Mouse (Mus musculus): ENCODE results near the gene Sema3g. TPM values are rescaled to one million over a fixed set of nuclear protein-coding genes. Genes with fewer than 3 reads are reported as not detected.

The Sema3g gene
- total and polyA plus RNA-seq, 3 experiments: 0.04 to 0.25 TPM; not detected in 1

DNA sequence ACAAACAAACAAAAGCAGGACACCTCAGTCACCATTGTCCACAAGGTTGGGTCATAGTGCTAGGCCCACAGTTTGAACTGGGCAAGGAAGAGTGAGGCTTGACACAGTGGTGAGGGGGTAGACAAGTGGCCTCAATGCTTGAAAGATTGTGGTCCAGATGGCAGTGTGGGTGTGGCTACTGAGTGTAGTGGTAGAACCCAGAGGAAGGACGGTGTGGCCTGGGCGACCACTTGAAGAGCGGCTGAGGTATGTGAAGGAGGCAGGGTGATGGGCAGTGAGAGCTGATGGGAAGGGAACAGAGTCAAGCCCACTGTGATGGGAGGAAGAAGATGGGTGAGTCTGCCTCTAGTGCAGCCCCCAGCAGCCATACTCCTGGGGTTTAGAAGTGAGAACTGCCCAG is 3.0 kb upstream of the Sema3g start:
- no peaks in the 10 kb centered on the region for H3K9me3 ChIP-seq (replicated peaks; ENCODE audit: insufficient read depth, low read length)
- H3K4me1 ChIP-seq (ENCODE audit: control insufficient read depth in 1 of 2, insufficient read depth in 2 of 2, low read length in 2 of 2): peaks cover 0 to 2% of the 10 kb centered on the region in 2 experiments; a peak in 1 of 4 replicates
- no peak overlapping the region for H3K9ac ChIP-seq (ENCODE audit: control insufficient read depth, low read depth, low read length, poor library complexity, severe bottlenecking)
- DNase-seq (ENCODE audit: low read depth, low spot score): no peak
- H3K27me3 ChIP-seq (ENCODE audit: control insufficient read depth in 1 of 2, insufficient read depth in 2 of 2, low read length in 2 of 2): peaks cover 0 to 5% of the 10 kb centered on the region in 2 experiments; a peak in 2 of 4 replicates
- H3K27ac ChIP-seq (ENCODE audit: control insufficient read depth, low read depth, low read length): no peak overlapping the region
- H3K79me2 ChIP-seq (ENCODE audit: control insufficient read depth, insufficient read depth, low read length, poor library complexity): no peaks in the 10 kb centered on the region
- H3K36me3 ChIP-seq (ENCODE audit: control insufficient read depth in 1 of 2, insufficient read depth in 2 of 2, low read length in 2 of 2): no peaks in the 10 kb centered on the region
- no peak overlapping the region for H3K4me3 ChIP-seq (ENCODE audit: control insufficient read depth in 1 of 2, insufficient read depth in 1 of 2, low read depth in 2 of 2, low read length in 2 of 2)
- TF ChIP-seq ELF1 (IDR thresholded peaks at IDR 0.05; ENCODE audit: low read depth, low read length) (no peak), ETS1 (IDR thresholded peaks at IDR 0.05; ENCODE audit: low read depth, low read length) (no peak), POLR2AphosphoS2 (IDR thresholded peaks at IDR 0.05; ENCODE audit: low read length) (no peak), CHD1 (IDR thresholded peaks at IDR 0.05; ENCODE audit: low read depth, low read length) (no peak), MYB (IDR thresholded peaks at IDR 0.05; ENCODE audit: low read depth, low read length) (no peak)

DNA sequence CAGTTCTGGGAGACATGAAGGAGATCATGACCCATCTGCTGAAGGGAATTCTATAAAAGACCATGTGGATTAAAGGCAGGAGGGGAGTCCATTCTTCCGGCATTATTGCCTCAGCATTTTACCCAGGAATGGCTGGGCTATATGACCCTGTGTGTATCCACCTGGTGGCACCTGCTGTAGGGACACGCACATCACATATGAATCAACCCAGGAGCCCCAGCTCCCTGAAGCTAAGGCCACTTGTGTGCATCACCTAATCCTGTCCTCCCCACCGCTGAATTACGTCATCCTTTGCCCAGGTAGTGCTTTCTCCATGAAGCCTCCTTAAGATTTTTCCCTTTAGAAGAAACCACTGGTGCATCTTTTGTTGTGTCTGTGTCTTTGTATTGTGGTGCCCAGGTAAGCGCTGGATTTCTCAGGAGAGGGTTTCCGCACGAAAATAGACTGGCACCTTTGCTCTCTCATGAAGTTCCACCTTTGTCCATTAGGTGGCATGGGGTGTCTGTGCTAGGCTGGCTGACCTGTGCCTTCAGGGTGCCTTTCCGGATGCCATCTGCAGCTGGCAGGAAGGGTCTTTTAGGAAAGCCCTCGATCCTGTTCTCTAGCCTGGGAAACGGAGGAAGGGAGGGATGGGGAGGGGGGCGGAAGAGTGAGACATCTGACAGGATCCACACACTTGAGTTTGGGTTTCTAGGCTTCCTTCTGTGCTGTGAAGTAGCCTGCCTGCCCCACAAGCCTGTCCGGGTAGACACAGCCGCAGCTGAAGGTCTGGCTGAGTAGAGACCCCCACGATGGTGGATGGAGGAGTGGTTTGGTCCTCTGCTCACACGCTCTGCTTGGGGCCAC is 2.3 kb upstream of the Sema3g start:
- H3K79me2 ChIP-seq (ENCODE audit: control insufficient read depth, insufficient read depth, low read length, poor library complexity): no peaks in the 10 kb centered on the region
- 0 out of 2 replicates have a peak overlapping the region, but pooled peaks have one; percentile 26 for H3K9ac ChIP-seq (ENCODE audit: control insufficient read depth, low read depth, low read length, poor library complexity, severe bottlenecking)
- TF ChIP-seq ZNF384 (IDR thresholded peaks at IDR 0.05; ENCODE audit: low read depth, low read length): 0 out of 2 replicates have a peak, but pooled peaks have one; percentile 35
- peak; percentile 75 for TF ChIP-seq SMC3 (IDR thresholded peaks at IDR 0.05; ENCODE audit: low read depth, low read length)
- peak; percentile 84 for TF ChIP-seq RAD21 (IDR thresholded peaks at IDR 0.05; ENCODE audit: low read depth, low read length)
- no peak for TF ChIP-seq POLR2AphosphoS2 (IDR thresholded peaks at IDR 0.05; ENCODE audit: low read length)
- TF ChIP-seq ZC3H11A (IDR thresholded peaks at IDR 0.05; ENCODE audit: low read depth, low read length): peak; percentile 50
- no peak for TF ChIP-seq SIN3A (IDR thresholded peaks at IDR 0.05; ENCODE audit: low read length)
- peak; percentile 76 to 85 (median 80) for TF ChIP-seq CTCF (IDR thresholded peaks at IDR 0.05 in 2 of 3, conservative IDR thresholded peaks at IDR 0.05 in 1 of 3; ENCODE audit: control insufficient read depth in 1 of 3, insufficient read depth in 1 of 3, low read depth in 2 of 3, low read length in 3 of 3, poor library complexity in 1 of 3, severe bottlenecking in 1 of 3)
- H3K4me1 ChIP-seq (ENCODE audit: control insufficient read depth in 1 of 2, insufficient read depth in 2 of 2, low read length in 2 of 2): peaks cover 0 to 2% of the 10 kb centered on the region in 2 experiments; a peak in 1 of 4 replicates
- H3K36me3 ChIP-seq (ENCODE audit: control insufficient read depth in 1 of 2, insufficient read depth in 2 of 2, low read length in 2 of 2): no peaks in the 10 kb centered on the region
- peak; percentile 70 for DNase-seq (ENCODE audit: low read depth, low spot score)
- H3K27ac ChIP-seq (ENCODE audit: control insufficient read depth, low read depth, low read length): no peak overlapping the region
- H3K9me3 ChIP-seq (replicated peaks; ENCODE audit: insufficient read depth, low read length): no peaks in the 10 kb centered on the region
- H3K27me3 ChIP-seq (ENCODE audit: control insufficient read depth in 1 of 2, insufficient read depth in 2 of 2, low read length in 2 of 2): peaks cover 0 to 5% of the 10 kb centered on the region in 2 experiments; a peak in 2 of 4 replicates
- no peak overlapping the region for H3K4me3 ChIP-seq (ENCODE audit: control insufficient read depth in 1 of 2, insufficient read depth in 1 of 2, low read depth in 2 of 2, low read length in 2 of 2)

GRCm38 (mm10) chr14:31216846-31217245 is 814 bp upstream of the Sema3g start, which contains the start of gene Nisch:
Gene Nisch, minus strand, starts transcription at chr14:31216946.
- H3K36me3 ChIP-seq (ENCODE audit: control insufficient read depth in 1 of 2, insufficient read depth in 2 of 2, low read length in 2 of 2): no peaks in the 10 kb centered on the region
- no peak within 1 kb of the TSS for H3K4me3 ChIP-seq (ENCODE audit: control insufficient read depth in 1 of 2, insufficient read depth in 1 of 2, low read depth in 2 of 2, low read length in 2 of 2)
- no peak for TF ChIP-seq TBP (IDR thresholded peaks at IDR 0.05; ENCODE audit: low read depth, low read length)
- no peak for TF ChIP-seq ELF1 (IDR thresholded peaks at IDR 0.05; ENCODE audit: low read depth, low read length)
- no peak for TF ChIP-seq HCFC1 (IDR thresholded peaks at IDR 0.05; ENCODE audit: low read depth, low read length)
- TF ChIP-seq CTCF (IDR thresholded peaks at IDR 0.05 in 2 of 3, conservative IDR thresholded peaks at IDR 0.05 in 1 of 3; ENCODE audit: control insufficient read depth in 1 of 3, insufficient read depth in 1 of 3, low read depth in 2 of 3, low read length in 3 of 3, poor library complexity in 1 of 3, severe bottlenecking in 1 of 3): no peak
- no peak for TF ChIP-seq POLR2A (IDR thresholded peaks at IDR 0.05; ENCODE audit: control insufficient read depth in 1 of 2, insufficient read depth in 1 of 2, low read depth in 1 of 2, low read length in 2 of 2, poor library complexity in 1 of 2)
- TF ChIP-seq GATA1 (IDR thresholded peaks at IDR 0.05; ENCODE audit: low read depth, low read length): no peak
- no peak for TF ChIP-seq MXI1 (IDR thresholded peaks at IDR 0.05; ENCODE audit: low read depth, low read length)
- TF ChIP-seq NELFE (IDR thresholded peaks at IDR 0.05; ENCODE audit: low read depth, low read length): no peak
- no peak for TF ChIP-seq MAX (IDR thresholded peaks at IDR 0.05; ENCODE audit: low read length)
- no peak for TF ChIP-seq RAD21 (IDR thresholded peaks at IDR 0.05; ENCODE audit: low read depth, low read length)
- no peak for TF ChIP-seq MYB (IDR thresholded peaks at IDR 0.05; ENCODE audit: low read depth, low read length)
- no peaks in the 10 kb centered on the region for H3K79me2 ChIP-seq (ENCODE audit: control insufficient read depth, insufficient read depth, low read length, poor library complexity)
- no peak within 1 kb of the TSS; the same call in 1 of the 2 replicates for H3K9ac ChIP-seq (ENCODE audit: control insufficient read depth, low read depth, low read length, poor library complexity, severe bottlenecking)
- no peak within 1 kb of the TSS for H3K27ac ChIP-seq (ENCODE audit: control insufficient read depth, low read depth, low read length)
- H3K9me3 ChIP-seq (replicated peaks; ENCODE audit: insufficient read depth, low read length): no peaks in the 10 kb centered on the region
- DNase-seq (ENCODE audit: low read depth, low spot score): no peak
- peaks cover 0 to 5% of the 10 kb centered on the region in 2 experiments; a peak in 2 of 4 replicates for H3K27me3 ChIP-seq (ENCODE audit: control insufficient read depth in 1 of 2, insufficient read depth in 2 of 2, low read length in 2 of 2)
- H3K4me1 ChIP-seq (ENCODE audit: control insufficient read depth in 1 of 2, insufficient read depth in 2 of 2, low read length in 2 of 2): peaks cover 0 to 2% of the 10 kb centered on the region in 2 experiments; a peak in 1 of 4 replicates
